Mouse (Mus musculus): ENCODE results near the gene Stom. TPM values are rescaled to one million over a fixed set of nuclear protein-coding genes. Genes with fewer than 3 reads are reported as not detected.

Gene Stom
- total RNA-seq, 1 experiment, result 11.6 TPM

DNA sequence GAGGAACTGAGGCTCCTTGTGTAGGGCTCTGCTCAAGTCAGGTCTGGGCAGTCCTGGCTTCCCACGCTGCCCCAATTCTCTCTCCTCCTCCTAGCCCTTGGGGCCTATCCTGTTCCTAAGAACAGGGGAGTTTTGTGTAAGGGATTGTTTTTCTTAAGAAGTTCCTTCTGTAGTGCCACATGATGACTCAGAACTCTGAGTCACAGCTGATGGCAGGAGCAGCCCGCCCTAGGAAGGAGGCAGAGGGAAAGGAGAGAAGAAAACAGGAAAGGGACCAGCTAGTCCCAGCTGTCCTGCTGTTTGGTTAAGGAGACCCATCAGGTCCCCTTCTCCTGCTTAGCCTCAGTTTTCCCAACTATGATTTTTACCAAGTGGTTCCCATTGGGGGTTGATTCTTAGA is 65.0 kb downstream of the Stom start:
- Histone ChIP-seq H3K27ac (ENCODE audit: insufficient read depth, low read depth, low read length, poor library complexity, severe bottlenecking) (no peak overlapping the region), H3K4me3 (ENCODE audit: insufficient read depth in 1 of 2, low read depth in 1 of 2, low read length in 2 of 2, poor library complexity in 1 of 2, severe bottlenecking in 1 of 2) (no peak overlapping the region), H3K9ac (ENCODE audit: insufficient read depth, low read depth, low read length, poor library complexity, severe bottlenecking) (no peak overlapping the region), H3K36me3 (ENCODE audit: control insufficient read depth, insufficient read depth, low read length, poor library complexity, severe bottlenecking) (no peaks in the 10 kb centered on the region), H3K4me1 (ENCODE audit: control insufficient read depth in 2 of 2, insufficient read depth in 2 of 2, low read length in 2 of 2, poor library complexity in 1 of 2) (peaks cover 3 to 28% of the 10 kb centered on the region in 2 experiments; a peak in 2 of 4 replicates), H3K9me3 (ENCODE audit: control insufficient read depth, insufficient read depth, low read depth, low read length) (no peaks in the 10 kb centered on the region)
- TF ChIP-seq CHD2 (IDR thresholded peaks at IDR 0.05; ENCODE audit: low read depth, low read length) (no peak), ZNF384 (IDR thresholded peaks at IDR 0.05; ENCODE audit: low read depth, low read length) (no peak), MAFK (IDR thresholded peaks at IDR 0.05; ENCODE audit: insufficient read depth, low read depth, low read length) (no peak), HCFC1 (IDR thresholded peaks at IDR 0.05; ENCODE audit: borderline replicate concordance, insufficient read depth, low read length) (no peak), ZC3H11A (IDR thresholded peaks at IDR 0.05; ENCODE audit: borderline replicate concordance, low read depth, low read length) (no peak)
- in situ Hi-C loops (cut with MboI; ENCODE audit: low sequenced_read_pairs in 2 of 2, unreplicated experiment in 2 of 2), result no loop called here
- DNase-seq (ENCODE audit: low read depth, low spot score), result no peak

DNA sequence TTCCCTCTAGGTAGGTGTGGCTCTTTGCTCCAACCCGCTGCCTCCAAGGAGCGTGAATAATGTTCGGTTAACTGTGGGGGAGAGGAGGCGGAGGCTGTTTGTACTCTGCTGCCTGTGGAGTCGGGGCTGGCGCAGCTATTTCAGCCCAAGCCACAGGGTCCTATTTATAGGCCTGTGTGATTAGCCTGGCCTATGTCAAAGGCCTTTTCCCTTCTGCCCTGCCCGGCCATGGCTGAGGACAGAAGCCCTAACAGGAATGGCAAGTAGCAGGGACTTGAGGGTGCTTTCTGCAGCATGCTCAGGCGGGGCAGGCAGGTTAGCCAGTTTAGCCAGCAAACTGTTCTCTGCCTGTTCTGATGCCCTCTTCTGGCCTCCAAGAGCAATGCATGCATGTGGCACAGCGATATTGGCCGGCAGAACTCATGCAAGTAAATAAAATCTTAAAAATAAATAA is 66.2 kb downstream of the Stom start:
- TF ChIP-seq HCFC1 (IDR thresholded peaks at IDR 0.05; ENCODE audit: borderline replicate concordance, insufficient read depth, low read length), result no peak
- TF ChIP-seq ZC3H11A (IDR thresholded peaks at IDR 0.05; ENCODE audit: borderline replicate concordance, low read depth, low read length), result no peak
- no peak for TF ChIP-seq ZNF384 (IDR thresholded peaks at IDR 0.05; ENCODE audit: low read depth, low read length)
- no peak for TF ChIP-seq CHD2 (IDR thresholded peaks at IDR 0.05; ENCODE audit: low read depth, low read length)
- no peak for TF ChIP-seq MAFK (IDR thresholded peaks at IDR 0.05; ENCODE audit: insufficient read depth, low read depth, low read length)
- in situ Hi-C loops (cut with MboI; ENCODE audit: low sequenced_read_pairs in 2 of 2, unreplicated experiment in 2 of 2), result no loop called here
- peak overlapping the region in 1 of 2 experiments; percentile 48; a peak in 2 of 4 replicates for H3K4me3 ChIP-seq (ENCODE audit: insufficient read depth in 1 of 2, low read depth in 1 of 2, low read length in 2 of 2, poor library complexity in 1 of 2, severe bottlenecking in 1 of 2)
- H3K9ac ChIP-seq (ENCODE audit: insufficient read depth, low read depth, low read length, poor library complexity, severe bottlenecking), result no peak overlapping the region
- no peaks in the 10 kb centered on the region for H3K36me3 ChIP-seq (ENCODE audit: control insufficient read depth, insufficient read depth, low read length, poor library complexity, severe bottlenecking)
- H3K4me1 ChIP-seq (ENCODE audit: control insufficient read depth in 2 of 2, insufficient read depth in 2 of 2, low read length in 2 of 2, poor library complexity in 1 of 2), result peaks cover 3 to 32% of the 10 kb centered on the region in 2 experiments; a peak in 2 of 4 replicates
- H3K9me3 ChIP-seq (ENCODE audit: control insufficient read depth, insufficient read depth, low read depth, low read length), result no peaks in the 10 kb centered on the region
- H3K27ac ChIP-seq (ENCODE audit: insufficient read depth, low read depth, low read length, poor library complexity, severe bottlenecking), result no peak overlapping the region
- DNase-seq (ENCODE audit: low read depth, low spot score), result peak; percentile 45

GRCm38 (mm10) chr2:35269716-35270260 is 67.0 kb downstream of the Stom start:
- no peaks in the 10 kb centered on the region for H3K9me3 ChIP-seq (ENCODE audit: control insufficient read depth, insufficient read depth, low read depth, low read length)
- H3K4me3 ChIP-seq (ENCODE audit: insufficient read depth in 1 of 2, low read depth in 1 of 2, low read length in 2 of 2, poor library complexity in 1 of 2, severe bottlenecking in 1 of 2), result no peak overlapping the region
- TF ChIP-seq ZNF384 (IDR thresholded peaks at IDR 0.05; ENCODE audit: low read depth, low read length), result no peak
- TF ChIP-seq HCFC1 (IDR thresholded peaks at IDR 0.05; ENCODE audit: borderline replicate concordance, insufficient read depth, low read length), result no peak
- TF ChIP-seq ZC3H11A (IDR thresholded peaks at IDR 0.05; ENCODE audit: borderline replicate concordance, low read depth, low read length), result no peak
- TF ChIP-seq MAFK (IDR thresholded peaks at IDR 0.05; ENCODE audit: insufficient read depth, low read depth, low read length), result no peak
- no peak for TF ChIP-seq CHD2 (IDR thresholded peaks at IDR 0.05; ENCODE audit: low read depth, low read length)
- H3K36me3 ChIP-seq (ENCODE audit: control insufficient read depth, insufficient read depth, low read length, poor library complexity, severe bottlenecking), result no peaks in the 10 kb centered on the region
- no peak overlapping the region for H3K27ac ChIP-seq (ENCODE audit: insufficient read depth, low read depth, low read length, poor library complexity, severe bottlenecking)
- in situ Hi-C loops (cut with MboI; ENCODE audit: low sequenced_read_pairs in 2 of 2, unreplicated experiment in 2 of 2), result no loop called here
- H3K9ac ChIP-seq (ENCODE audit: insufficient read depth, low read depth, low read length, poor library complexity, severe bottlenecking), result no peak overlapping the region
- peaks cover 5 to 32% of the 10 kb centered on the region in 2 experiments; a peak in 3 of 4 replicates for H3K4me1 ChIP-seq (ENCODE audit: control insufficient read depth in 2 of 2, insufficient read depth in 2 of 2, low read length in 2 of 2, poor library complexity in 1 of 2)
- no peak for DNase-seq (ENCODE audit: low read depth, low spot score)

- Histone ChIP-seq H3K36me3 (ENCODE audit: control insufficient read depth, insufficient read depth, low read length, poor library complexity, severe bottlenecking) (no peaks in the 10 kb centered on the region), H3K27ac (ENCODE audit: insufficient read depth, low read depth, low read length, poor library complexity, severe bottlenecking) (no peak overlapping the region), H3K9ac (ENCODE audit: insufficient read depth, low read depth, low read length, poor library complexity, severe bottlenecking) (no peak overlapping the region), H3K9me3 (ENCODE audit: control insufficient read depth, insufficient read depth, low read depth, low read length) (no peaks in the 10 kb centered on the region), H3K4me1 (ENCODE audit: control insufficient read depth in 2 of 2, insufficient read depth in 2 of 2, low read length in 2 of 2, poor library complexity in 1 of 2) (peaks cover 5 to 32% of the 10 kb centered on the region in 2 experiments; a peak in 3 of 4 replicates), H3K4me3 (ENCODE audit: insufficient read depth in 1 of 2, low read depth in 1 of 2, low read length in 2 of 2, poor library complexity in 1 of 2, severe bottlenecking in 1 of 2) (no peak overlapping the region)
- no peak for TF ChIP-seq ZC3H11A (IDR thresholded peaks at IDR 0.05; ENCODE audit: borderline replicate concordance, low read depth, low read length)
- no peak for TF ChIP-seq HCFC1 (IDR thresholded peaks at IDR 0.05; ENCODE audit: borderline replicate concordance, insufficient read depth, low read length)
- no peak for TF ChIP-seq CHD2 (IDR thresholded peaks at IDR 0.05; ENCODE audit: low read depth, low read length)
- no peak for TF ChIP-seq MAFK (IDR thresholded peaks at IDR 0.05; ENCODE audit: insufficient read depth, low read depth, low read length)
- no peak for TF ChIP-seq ZNF384 (IDR thresholded peaks at IDR 0.05; ENCODE audit: low read depth, low read length)
- in situ Hi-C loops (cut with MboI; ENCODE audit: low sequenced_read_pairs in 2 of 2, unreplicated experiment in 2 of 2), result no loop called here
- DNase-seq (ENCODE audit: low read depth, low spot score), result no peak
Observed at GRCm38 (mm10) chr2:35269136-35269535, 67.6 kb downstream of the Stom start.
